Mouse (Mus musculus) cortical plate, adult 2 months (tissue): ENCODE measurements around the gene Rps6ka2. TPM values are rescaled to one million over a fixed set of nuclear protein-coding genes. Genes with fewer than 3 reads are reported as not detected.

Experiments used
- H3K27ac ChIP-seq: fragments of 200-500 bp; 2 replicates; pipeline ENCODE4 v1.5.1; 2012; ENCODE audit warnings: low read length, control low read depth, inconsistent platforms; ENCODE audit not compliant: insufficient read depth
- H3K4me1 ChIP-seq: fragments of 200-500 bp; 2 replicates; pipeline ENCODE4 v1.6.1; 2011; ENCODE audit warnings: low read length; ENCODE audit not compliant: control insufficient read depth, insufficient read depth
- H3K4me3 ChIP-seq: fragments of 200-500 bp; 2 replicates; pipeline ENCODE4 v1.5.1; 2011; ENCODE audit warnings: mild to moderate bottlenecking, low read length, control low read depth; ENCODE audit not compliant: insufficient read depth
- CTCF ChIP-seq: fragments of 200-500 bp; IDR thresholded peaks from 2 replicates; pipeline ENCODE4 v1.5.1; 2011; ENCODE audit warnings: mild to moderate bottlenecking, control low read depth, low read length; ENCODE audit not compliant: insufficient read depth; ENCODE audit errors: extremely low read depth
- POLR2A ChIP-seq: fragments of 200-500 bp; IDR thresholded peaks from 2 replicates; pipeline ENCODE4 v1.6.1; 2011; ENCODE audit warnings: mild to moderate bottlenecking, low read length, control low read depth; ENCODE audit not compliant: insufficient read depth; ENCODE audit errors: extremely low read depth
- polyA plus RNA-seq: library from polyadenylated mRNA; depleted of rRNA; stranded (reverse); fragments of >200 nt; gene quantifications from 2 replicates; pipeline ENCODE4 v1.2.3, GENCODE M21; 2012

Rps6ka2 gene
- polyA plus RNA-seq, 1 experiment: 48.3 TPM

GRCm38 (mm10) chr17:7145373-7146058, 24.4 kb upstream of the Rps6ka2 start:
- H3K4me1 ChIP-seq: peaks cover 6% of the 10 kb centered on the region
- no peak overlapping the region for H3K27ac ChIP-seq
- TF ChIP-seq POLR2A (no peak), CTCF (no peak)
- no peak overlapping the region for H3K4me3 ChIP-seq

DNA sequence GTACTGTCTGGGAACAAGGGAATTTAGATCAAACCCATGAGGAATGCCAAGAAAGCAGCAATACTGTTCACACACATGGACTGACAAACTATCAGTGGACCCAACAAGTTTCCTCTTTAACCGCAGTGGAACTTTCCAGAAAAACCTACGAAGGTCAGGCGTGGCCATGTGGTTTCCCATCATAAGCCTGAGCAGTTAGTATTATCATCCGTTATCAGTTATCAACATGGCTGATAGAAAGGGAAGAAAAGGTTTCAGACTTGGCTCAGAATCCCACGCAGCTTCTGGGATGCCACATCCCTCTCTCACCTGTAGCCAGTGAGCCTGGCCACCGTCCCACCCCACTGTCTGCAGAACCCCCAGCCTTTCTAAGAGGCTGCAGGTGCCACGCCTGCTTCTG, 23.4 kb upstream of the Rps6ka2 start:
- TF ChIP-seq CTCF (no peak), POLR2A (no peak)
- no peak overlapping the region for H3K4me3 ChIP-seq
- no peak overlapping the region for H3K27ac ChIP-seq

GRCm38 (mm10) chr17:7147920-7148321, 22.0 kb upstream of the Rps6ka2 start:
- Histone ChIP-seq H3K4me3 (no peak overlapping the region), H3K27ac (no peak overlapping the region), H3K4me1 (peaks cover 12% of the 10 kb centered on the region)
- TF ChIP-seq POLR2A (no peak), CTCF (no peak)

More for the DNA sequence above, 23.4 kb upstream of the Rps6ka2 start:
- peaks cover 8% of the 10 kb centered on the region for H3K4me1 ChIP-seq

- H3K4me1 ChIP-seq: peaks cover 14% of the 10 kb centered on the region
- H3K27ac ChIP-seq: no peak overlapping the region
- H3K4me3 ChIP-seq: no peak overlapping the region
- TF ChIP-seq CTCF: no peak
- TF ChIP-seq POLR2A: no peak
Observed at GRCm38 (mm10) chr17:7149328-7150195, 20.4 kb upstream of the Rps6ka2 start.

DNA sequence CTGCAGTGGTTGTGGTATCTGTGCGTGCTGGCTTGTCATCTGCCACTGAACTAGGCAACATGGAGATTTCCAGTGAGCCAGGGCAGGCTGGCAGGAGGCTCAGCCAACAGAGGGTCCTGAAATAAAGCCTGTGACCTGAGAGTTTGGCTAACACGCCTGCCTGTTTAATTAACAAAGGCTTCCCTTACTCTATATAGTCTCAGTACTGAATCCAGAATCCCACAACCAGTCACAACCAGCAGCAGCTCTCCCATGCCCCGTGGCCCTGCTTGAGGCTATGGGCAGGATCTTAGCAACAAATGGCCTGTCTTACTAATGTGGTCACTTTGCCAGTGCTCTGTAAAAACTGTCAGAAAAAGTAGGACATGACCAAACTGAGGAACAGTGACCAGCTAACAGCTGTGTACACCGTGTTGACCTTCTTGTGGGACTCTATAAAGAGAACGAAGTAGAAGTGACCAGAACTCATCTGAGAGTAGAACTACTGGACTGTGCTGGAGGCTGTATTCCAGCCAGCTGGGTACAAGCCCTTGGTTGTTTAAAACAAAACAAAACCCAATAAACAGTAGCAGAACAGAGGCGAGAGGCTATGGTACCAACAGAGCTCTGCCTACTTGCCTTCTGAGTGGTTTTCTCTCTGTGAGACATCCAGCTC, 18.3 kb upstream of the Rps6ka2 start:
- no peak for TF ChIP-seq CTCF
- no peak for TF ChIP-seq POLR2A
- no peak overlapping the region for H3K4me3 ChIP-seq
- no peak overlapping the region; the same call in 1 of the 2 replicates for H3K27ac ChIP-seq
- H3K4me1 ChIP-seq: peaks cover 7% of the 10 kb centered on the region

GRCm38 (mm10) chr17:7152662-7153061, 17.3 kb upstream of the Rps6ka2 start:
- H3K27ac ChIP-seq: no peak overlapping the region
- H3K4me3 ChIP-seq: no peak overlapping the region
- H3K4me1 ChIP-seq: peaks cover 7% of the 10 kb centered on the region
- TF ChIP-seq CTCF: no peak
- no peak for TF ChIP-seq POLR2A

GRCm38 (mm10) chr17:7163955-7164354, 6.0 kb upstream of the Rps6ka2 start:
- Histone ChIP-seq H3K4me3 (no peak overlapping the region), H3K27ac (no peak overlapping the region), H3K4me1 (no peaks in the 10 kb centered on the region)
- no peak for TF ChIP-seq CTCF
- no peak for TF ChIP-seq POLR2A

GRCm38 (mm10) chr17:7165524-7165923, 4.4 kb upstream of the Rps6ka2 start:
- no peaks in the 10 kb centered on the region for H3K4me1 ChIP-seq
- no peak overlapping the region for H3K27ac ChIP-seq
- no peak for TF ChIP-seq CTCF
- no peak for TF ChIP-seq POLR2A
- H3K4me3 ChIP-seq: no peak overlapping the region

DNA sequence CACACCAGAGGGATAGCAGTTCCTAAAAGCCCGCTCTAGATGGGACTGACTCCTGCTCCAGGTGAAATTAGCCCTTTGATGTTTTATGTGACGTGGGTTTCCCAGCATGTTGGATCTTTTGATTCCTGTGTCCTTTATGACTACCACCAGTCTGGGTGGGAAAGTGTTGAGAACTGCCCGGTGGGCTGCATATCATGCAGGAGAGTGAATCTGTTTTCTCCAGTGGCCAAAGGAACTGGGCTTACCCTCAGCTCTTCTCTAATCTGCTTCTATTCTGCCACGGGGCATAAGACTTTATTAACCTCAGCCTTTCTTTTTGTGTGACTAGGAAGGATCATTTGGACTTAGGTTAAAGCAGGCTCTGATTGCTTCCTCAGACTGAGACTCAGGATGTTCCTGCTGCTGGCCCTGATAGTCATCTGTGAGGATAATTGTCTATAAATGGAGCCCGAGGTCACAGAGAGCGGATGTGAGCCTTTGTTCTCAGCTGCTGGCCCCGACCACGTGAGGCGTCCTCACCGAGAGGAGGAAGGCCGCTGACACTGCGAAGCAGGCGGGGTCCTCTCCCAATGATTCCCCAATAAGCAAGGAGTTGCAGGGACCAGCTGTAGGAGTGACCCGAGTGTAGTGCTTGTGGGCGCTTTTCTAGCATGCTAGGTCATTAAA, 821 bp upstream of the Rps6ka2 start:
- H3K4me1 ChIP-seq: no peaks in the 10 kb centered on the region; the same call in 1 of the 2 replicates
- peak overlapping the region; percentile 88 for H3K4me3 ChIP-seq
- H3K27ac ChIP-seq: peak overlapping the region; percentile 28; the same call in 1 of the 2 replicates
- TF ChIP-seq POLR2A (no peak), CTCF (no peak)
